Mouse (Mus musculus) lung, adult 2 months (tissue): ENCODE results near the gene 1700001C02Rik.

Source experiments
- CTCF ChIP-seq: fragments of 200-500 bp; IDR thresholded peaks from 2 replicates; pipeline ENCODE4 v1.5.1; 2011; ENCODE audit warnings: mild to moderate bottlenecking, low read length, control low read depth; ENCODE audit not compliant: insufficient read depth
- POLR2A ChIP-seq: fragments of 200-500 bp; IDR thresholded peaks from 2 replicates; pipeline ENCODE4 v1.6.1; 2011; ENCODE audit warnings: low read depth, mild to moderate bottlenecking, control low read depth, low read length, borderline replicate concordance; ENCODE audit errors: extremely low read depth

DNA sequence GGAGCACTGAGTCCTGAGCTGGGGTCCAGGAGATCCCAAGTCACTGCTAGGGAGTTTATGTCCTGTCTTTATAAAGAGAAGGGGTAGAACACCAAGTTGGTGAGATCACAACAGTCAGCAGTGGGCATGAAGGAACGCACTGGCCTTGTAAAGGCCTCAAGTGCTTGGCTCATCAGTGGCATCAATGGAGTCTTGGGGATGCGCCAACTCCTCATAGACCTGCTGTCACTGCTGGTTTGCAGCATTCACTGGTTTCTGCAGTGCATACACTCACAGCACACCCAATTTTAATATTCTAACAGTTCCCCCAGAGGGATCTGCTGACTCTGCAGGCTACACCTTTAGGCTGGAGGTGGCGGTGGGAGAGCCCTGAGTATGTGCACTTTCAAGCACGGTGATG is 42.7 kb upstream of the 1700001C02Rik start:
- TF ChIP-seq POLR2A (no peak), CTCF (no peak)
